Mouse (Mus musculus): ENCODE measurements around the gene Rprd2.
"Not testable (repeated sequence)": the region's sequence is repeated elsewhere in the genome, so short reads cannot be mapped to it uniquely, and the experiment has no call there.

Gene Rprd2

GRCm38 (mm10) chr3:95818571-95819288 lies at the start of gene Rprd2:
TSS of gene Rprd2 (minus strand) at chr3:95818863.
- DNase-seq (ENCODE audit: low read depth, low spot score): peak; percentile 59

- DNase-seq (ENCODE audit: low read depth, low spot score): no peak
Measured at GRCm38 (mm10) chr3:95867408-95867807, 48.7 kb upstream of the Rprd2 start.

- DNase-seq (ENCODE audit: low read depth, low spot score): no peak
Measured at GRCm38 (mm10) chr3:95866071-95866470, 47.4 kb upstream of the Rprd2 start.

- no peak for DNase-seq (ENCODE audit: low read depth, low spot score)
Measured at GRCm38 (mm10) chr3:95865571-95865970, 46.9 kb upstream of the Rprd2 start.

GRCm38 (mm10) chr3:95865050-95865449 lies 46.4 kb upstream of the Rprd2 start:
- DNase-seq (ENCODE audit: low read depth, low spot score): no peak

- no peak for DNase-seq (ENCODE audit: low read depth, low spot score)
Measured at GRCm38 (mm10) chr3:95863578-95863977, 44.9 kb upstream of the Rprd2 start.

- peak; percentile 75 for DNase-seq (ENCODE audit: low read depth, low spot score)
Measured at GRCm38 (mm10) chr3:95861796-95862195, 43.1 kb upstream of the Rprd2 start.

GRCm38 (mm10) chr3:95861216-95861615 lies 42.6 kb upstream of the Rprd2 start:
- DNase-seq (ENCODE audit: low read depth, low spot score): no peak

- no peak for DNase-seq (ENCODE audit: low read depth, low spot score)
Measured at GRCm38 (mm10) chr3:95860323-95860722, 41.7 kb upstream of the Rprd2 start.

GRCm38 (mm10) chr3:95858278-95858677 lies 39.6 kb upstream of the Rprd2 start:
- DNase-seq (ENCODE audit: low read depth, low spot score): not testable (repeated sequence)

GRCm38 (mm10) chr3:95857050-95857449 lies 38.4 kb upstream of the Rprd2 start:
- not testable (repeated sequence) for DNase-seq (ENCODE audit: low read depth, low spot score)

- DNase-seq (ENCODE audit: low read depth, low spot score): no peak
Measured at GRCm38 (mm10) chr3:95856115-95856514, 37.5 kb upstream of the Rprd2 start.

- DNase-seq (ENCODE audit: low read depth, low spot score): peak; percentile 87
Measured at GRCm38 (mm10) chr3:95855502-95856089, 36.9 kb upstream of the Rprd2 start, which contains the start of gene Prpf3. TSS of gene Prpf3 (minus strand) at chr3:95855885.

- DNase-seq (ENCODE audit: low read depth, low spot score): no peak
Measured at GRCm38 (mm10) chr3:95851317-95851716, 32.7 kb upstream of the Rprd2 start.

- no peak for DNase-seq (ENCODE audit: low read depth, low spot score)
Measured at GRCm38 (mm10) chr3:95850611-95851010, 31.9 kb upstream of the Rprd2 start.

- DNase-seq (ENCODE audit: low read depth, low spot score): no peak
Measured at GRCm38 (mm10) chr3:95842503-95843214, 24.0 kb upstream of the Rprd2 start.

GRCm38 (mm10) chr3:95839250-95839649 lies 20.6 kb upstream of the Rprd2 start:
- no peak for DNase-seq (ENCODE audit: low read depth, low spot score)

GRCm38 (mm10) chr3:95829053-95829452 lies 10.4 kb upstream of the Rprd2 start:
- no peak for DNase-seq (ENCODE audit: low read depth, low spot score)

GRCm38 (mm10) chr3:95826275-95826674 lies 7.6 kb upstream of the Rprd2 start:
- DNase-seq (ENCODE audit: low read depth, low spot score): no peak

- no peak for DNase-seq (ENCODE audit: low read depth, low spot score)
Measured at GRCm38 (mm10) chr3:95820046-95821010, 1.7 kb upstream of the Rprd2 start.

GRCm38 (mm10) chr3:95819351-95819985 lies 805 bp upstream of the Rprd2 start:
- DNase-seq (ENCODE audit: low read depth, low spot score): peak; percentile 99

Measured in c-Kit-negative CD71-positive TER-119-positive erythroid progenitor cells, embryonic 14.5 days (primary cell).